Mouse (Mus musculus): ENCODE measurements around the gene Chaf1a. TPM values are rescaled to one million over a fixed set of nuclear protein-coding genes. Genes with fewer than 3 reads are reported as not detected.

Gene Chaf1a
- polyA plus RNA-seq, 2 experiments = 18.4 to 25.1 TPM

- Histone ChIP-seq H3K27me3 (ENCODE audit: control insufficient read depth, insufficient read depth, low read length) (no peaks in the 10 kb centered on the region), H3K9ac (ENCODE audit: low read depth, low read length, severe bottlenecking) (no peak overlapping the region), H3K36me3 (ENCODE audit: control insufficient read depth, insufficient read depth, low read length) (peaks cover 14% of the 10 kb centered on the region), H3K4me3 (replicated peaks; ENCODE audit: low read length) (peak overlapping the region; percentile 82), H3K27ac (replicated peaks; ENCODE audit: low read depth, low read length) (no peak overlapping the region), H3K4me2 (replicated peaks; ENCODE audit: low read depth, low read length, severe bottlenecking) (peak overlapping the region; percentile 58; the same call in 1 of the 2 replicates), H3K9me3 (ENCODE audit: control insufficient read depth, low read length) (no peaks in the 10 kb centered on the region), H3K4me1 (ENCODE audit: control insufficient read depth, insufficient read depth, low read length) (peaks cover 20% of the 10 kb centered on the region)
- DNase-seq (ENCODE audit: low spot score) (no peak), ATAC-seq (ENCODE audit: low FRiP score, low read depth) (no peak)
- WGBS = 73% methylated on average over 4 of the region's 4 CpGs
- TF ChIP-seq POLR2A (IDR thresholded peaks at IDR 0.05; ENCODE audit: borderline replicate concordance, extremely low read depth, insufficient read depth, insufficient read length) = no peak
Measured at GRCm38 (mm10) chr17:56039345-56039744, 894 bp upstream of the Chaf1a start.

- Histone ChIP-seq H3K9ac (ENCODE audit: low read depth, low read length, severe bottlenecking) (peak overlapping the region; percentile 92), H3K9me3 (ENCODE audit: control insufficient read depth, low read length) (no peaks in the 10 kb centered on the region), H3K4me2 (replicated peaks; ENCODE audit: low read depth, low read length, severe bottlenecking) (peak overlapping the region; percentile 58), H3K4me3 (replicated peaks; ENCODE audit: low read length) (peak overlapping the region; percentile 82), H3K36me3 (ENCODE audit: control insufficient read depth, insufficient read depth, low read length) (peaks cover 19% of the 10 kb centered on the region), H3K27me3 (ENCODE audit: control insufficient read depth, insufficient read depth, low read length) (no peaks in the 10 kb centered on the region), H3K4me1 (ENCODE audit: control insufficient read depth, insufficient read depth, low read length) (peaks cover 12% of the 10 kb centered on the region), H3K27ac (replicated peaks; ENCODE audit: low read depth, low read length) (peak overlapping the region; percentile 83; the same call in 1 of the 2 replicates)
- TF ChIP-seq POLR2A (IDR thresholded peaks at IDR 0.05; ENCODE audit: borderline replicate concordance, extremely low read depth, insufficient read depth, insufficient read length) = no peak
- ATAC-seq (ENCODE audit: low FRiP score, low read depth) (no peak), DNase-seq (ENCODE audit: low spot score) (no peak)
- 2% methylated on average over 12 of the region's 12 CpGs for WGBS
Measured at GRCm38 (mm10) chr17:56040857-56041163, 571 bp downstream of the Chaf1a start.

GRCm38 (mm10) chr17:56051369-56051768 lies 11.1 kb downstream of the Chaf1a start:
- H3K36me3 ChIP-seq (ENCODE audit: control insufficient read depth, insufficient read depth, low read length) = peaks cover 68% of the 10 kb centered on the region
- H3K9me3 ChIP-seq (ENCODE audit: control insufficient read depth, low read length) = no peaks in the 10 kb centered on the region
- H3K4me1 ChIP-seq (ENCODE audit: control insufficient read depth, insufficient read depth, low read length) = no peaks in the 10 kb centered on the region
- no peak overlapping the region for H3K4me3 ChIP-seq (replicated peaks; ENCODE audit: low read length)
- H3K27me3 ChIP-seq (ENCODE audit: control insufficient read depth, insufficient read depth, low read length) = no peaks in the 10 kb centered on the region
- no peak for ATAC-seq (ENCODE audit: low FRiP score, low read depth)
- TF ChIP-seq POLR2A (IDR thresholded peaks at IDR 0.05; ENCODE audit: borderline replicate concordance, extremely low read depth, insufficient read depth, insufficient read length) = no peak
- no peak overlapping the region for H3K27ac ChIP-seq (replicated peaks; ENCODE audit: low read depth, low read length)
- no peak overlapping the region for H3K9ac ChIP-seq (ENCODE audit: low read depth, low read length, severe bottlenecking)
- H3K4me2 ChIP-seq (replicated peaks; ENCODE audit: low read depth, low read length, severe bottlenecking) = no peak overlapping the region
- no peak for DNase-seq (ENCODE audit: low spot score)
- 86% methylated on average over 5 of the region's 5 CpGs for WGBS

- H3K27ac ChIP-seq (replicated peaks; ENCODE audit: low read depth, low read length) = no peak overlapping the region
- no peaks in the 10 kb centered on the region for H3K4me1 ChIP-seq (ENCODE audit: control insufficient read depth, insufficient read depth, low read length)
- H3K27me3 ChIP-seq (ENCODE audit: control insufficient read depth, insufficient read depth, low read length) = no peaks in the 10 kb centered on the region
- no peak for TF ChIP-seq POLR2A (IDR thresholded peaks at IDR 0.05; ENCODE audit: borderline replicate concordance, extremely low read depth, insufficient read depth, insufficient read length)
- peaks cover 69% of the 10 kb centered on the region for H3K36me3 ChIP-seq (ENCODE audit: control insufficient read depth, insufficient read depth, low read length)
- no peak overlapping the region for H3K4me2 ChIP-seq (replicated peaks; ENCODE audit: low read depth, low read length, severe bottlenecking)
- H3K4me3 ChIP-seq (replicated peaks; ENCODE audit: low read length) = no peak overlapping the region
- DNase-seq (ENCODE audit: low spot score) (no peak), ATAC-seq (ENCODE audit: low FRiP score, low read depth) (no peak)
- no peaks in the 10 kb centered on the region for H3K9me3 ChIP-seq (ENCODE audit: control insufficient read depth, low read length)
- no peak overlapping the region for H3K9ac ChIP-seq (ENCODE audit: low read depth, low read length, severe bottlenecking)
Measured at GRCm38 (mm10) chr17:56054938-56055337, 14.7 kb downstream of the Chaf1a start.

GRCm38 (mm10) chr17:56055945-56056678 lies 15.9 kb downstream of the Chaf1a start:
- 83% methylated on average over 4 of the region's 4 CpGs for WGBS
- no peak for TF ChIP-seq POLR2A (IDR thresholded peaks at IDR 0.05; ENCODE audit: borderline replicate concordance, extremely low read depth, insufficient read depth, insufficient read length)
- ATAC-seq (ENCODE audit: low FRiP score, low read depth) (no peak), DNase-seq (ENCODE audit: low spot score) (no peak)
- Histone ChIP-seq H3K9ac (ENCODE audit: low read depth, low read length, severe bottlenecking) (no peak overlapping the region), H3K4me3 (replicated peaks; ENCODE audit: low read length) (no peak overlapping the region), H3K4me1 (ENCODE audit: control insufficient read depth, insufficient read depth, low read length) (no peaks in the 10 kb centered on the region), H3K36me3 (ENCODE audit: control insufficient read depth, insufficient read depth, low read length) (peaks cover 68% of the 10 kb centered on the region), H3K27me3 (ENCODE audit: control insufficient read depth, insufficient read depth, low read length) (no peaks in the 10 kb centered on the region), H3K27ac (replicated peaks; ENCODE audit: low read depth, low read length) (no peak overlapping the region), H3K9me3 (ENCODE audit: control insufficient read depth, low read length) (no peaks in the 10 kb centered on the region), H3K4me2 (replicated peaks; ENCODE audit: low read depth, low read length, severe bottlenecking) (no peak overlapping the region)
